Mouse (Mus musculus) neural tube, embryonic 12.5 days (tissue): ENCODE data around the gene Frzb. TPM values are rescaled to one million over a fixed set of nuclear protein-coding genes. Genes with fewer than 3 reads are reported as not detected.

Source experiments
- ATAC-seq: fragments of 200-750 bp; cut with Nextera tagmentation; 2 replicates; pipeline ENCODE4 v1.8.0; 2017; ENCODE audit warnings: low read depth, mild to moderate bottlenecking, moderate TSS enrichment, moderate library complexity; ENCODE audit not compliant: low FRiP score
- H3K27ac ChIP-seq: fragments of 300-500 bp; sonication (generic); 2 replicates; pipeline ENCODE4 v1.5.1; 2016
- H3K27me3 ChIP-seq: fragments of 300-500 bp; sonication (generic); replicated peaks from 2 replicates; pipeline ENCODE4 v1.6.1; 2016; ENCODE audit warnings: mild to moderate bottlenecking
- H3K36me3 ChIP-seq: fragments of 300-500 bp; sonication (generic); 2 replicates; pipeline ENCODE4 v1.6.1; 2016; ENCODE audit warnings: mild to moderate bottlenecking
- H3K4me1 ChIP-seq: fragments of 300-500 bp; sonication (generic); 2 replicates; pipeline ENCODE4 v1.6.1; 2016
- H3K4me2 ChIP-seq: fragments of 300-500 bp; sonication (generic); replicated peaks from 2 replicates; pipeline ENCODE4 v1.6.1; 2016; ENCODE audit warnings: mild to moderate bottlenecking
- H3K4me3 ChIP-seq: fragments of 300-500 bp; sonication (generic); 2 replicates; pipeline ENCODE4 v1.5.1; 2016
- H3K9ac ChIP-seq: fragments of 300-500 bp; sonication (generic); 2 replicates; pipeline ENCODE4 v1.6.1; 2016; ENCODE audit warnings: mild to moderate bottlenecking
- H3K9me3 ChIP-seq: fragments of 300-500 bp; sonication (generic); 2 replicates; pipeline ENCODE4 v1.6.1; 2016; ENCODE audit warnings: mild to moderate bottlenecking
- WGBS: fragments of 180-500 bp; shearing (Covaris S2); methylation state at CpG from one replicate; pipeline ENCODE4 v1.1.7; 2016; 5-methylcytosine and 5-hydroxymethylcytosine counted together
- polyA plus RNA-seq: library from polyadenylated mRNA; unstranded; fragments of >200 nt; fragmentation: Nextera tagmentation; extraction: Ambion mirVana; gene quantifications from 2 replicates; pipeline ENCODE4 v1.2.1, GENCODE M21; 2016

The Frzb gene
- polyA plus RNA-seq, 1 experiment from 2014 or later: 43.9 TPM

- no peaks in the 10 kb centered on the region for H3K36me3 ChIP-seq
- no peaks in the 10 kb centered on the region for H3K9me3 ChIP-seq
- no peak overlapping the region for H3K4me2 ChIP-seq
- ATAC-seq: no peak
- H3K27ac ChIP-seq: no peak overlapping the region
- no peak overlapping the region for H3K4me3 ChIP-seq
- no peaks in the 10 kb centered on the region for H3K4me1 ChIP-seq
- 88% methylated on average over 8 of the region's 8 CpGs for WGBS
- no peaks in the 10 kb centered on the region for H3K27me3 ChIP-seq
- no peak overlapping the region for H3K9ac ChIP-seq
Observed at GRCm38 (mm10) chr2:80371458-80371857, 76.0 kb downstream of the Frzb start.

Other genes starting within 250 kb of the Frzb start
- not detected in 2 replicates for gene Prdx6b, start 155.2 kb downstream of the Frzb start, polyA plus RNA-seq
- 80.8 and 83.9 TPM in 2 replicates for gene Dnajc10, start 132.2 kb downstream of the Frzb start, polyA plus RNA-seq
- 103 and 119 TPM in 2 replicates for gene Nckap1, start 133.8 kb upstream of the Frzb start, polyA plus RNA-seq
- gene Dusp19, start 169.4 kb upstream of the Frzb start, polyA plus RNA-seq: 16.8 and 17.3 TPM in 2 replicates
- gene Nup35, start 169.6 kb upstream of the Frzb start, polyA plus RNA-seq: 55.4 and 58.0 TPM in 2 replicates